Mouse (Mus musculus): ENCODE data around the gene Dhrs13.

DNA sequence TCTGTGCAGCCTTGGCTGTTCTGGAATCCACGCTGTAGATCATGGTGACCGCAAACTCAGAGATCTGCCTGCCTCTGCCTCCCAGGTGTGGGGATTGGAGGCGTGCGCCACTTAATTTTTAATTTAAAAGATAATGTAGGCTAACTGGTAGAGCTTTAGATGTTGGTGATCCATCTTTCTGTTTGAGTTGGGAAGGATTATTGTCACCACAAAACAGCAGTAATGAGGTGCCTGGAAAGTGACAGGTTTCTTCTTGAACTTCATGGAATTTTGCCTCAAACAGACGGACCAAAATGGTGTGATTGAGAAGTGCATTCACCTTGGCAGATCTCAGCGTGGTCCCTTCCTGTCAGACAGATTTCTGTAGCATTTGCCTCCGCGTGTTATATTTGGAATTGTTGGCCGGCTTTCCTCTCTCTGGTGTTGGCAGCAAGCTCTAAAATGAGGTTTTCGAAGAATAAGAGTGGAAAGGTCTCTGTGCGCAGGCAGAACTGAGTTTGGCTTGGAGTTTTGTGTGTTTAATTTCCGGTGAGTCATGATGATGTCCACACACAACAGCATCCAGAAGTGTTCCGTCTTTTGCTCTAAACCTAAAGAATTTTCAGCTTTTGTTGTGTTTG lies 42.9 kb upstream of the Dhrs13 start:
- TF ChIP-seq POLR2A (IDR thresholded peaks at IDR 0.05; ENCODE audit: low read depth, low read length), result no peak
- TF ChIP-seq JUND (conservative IDR thresholded peaks at IDR 0.05; ENCODE audit: low read depth, low read length), result no peak
- no peak for TF ChIP-seq ZC3H11A (IDR thresholded peaks at IDR 0.05; ENCODE audit: low read depth, low read length)
- TF ChIP-seq KAT2A (IDR thresholded peaks at IDR 0.05; ENCODE audit: insufficient replicate concordance, low read length), result no peak
- TF ChIP-seq CTCF (conservative IDR thresholded peaks at IDR 0.05 in 1 of 2, IDR thresholded peaks at IDR 0.05 in 1 of 2; ENCODE audit: low read depth in 2 of 2, low read length in 2 of 2), result no peak
- no peak for TF ChIP-seq EP300 (IDR thresholded peaks at IDR 0.05; ENCODE audit: low read length)
- TF ChIP-seq NELFE (IDR thresholded peaks at IDR 0.05; ENCODE audit: low read depth, low read length), result no peak
- TF ChIP-seq POLR2AphosphoS2 (IDR thresholded peaks at IDR 0.05; ENCODE audit: low read depth, low read length), result peak; percentile 66; the same call in 1 of the 2 replicates
- TF ChIP-seq RCOR1 (conservative IDR thresholded peaks at IDR 0.05; ENCODE audit: low read depth, low read length), result no peak
- no peak for TF ChIP-seq MYC (IDR thresholded peaks at IDR 0.05; ENCODE audit: low read depth, low read length)
- TF ChIP-seq PAX5 (IDR thresholded peaks at IDR 0.05; ENCODE audit: low read length), result no peak
- no peak for TF ChIP-seq CHD2 (IDR thresholded peaks at IDR 0.05; ENCODE audit: low read length)

Data from CH12.LX (cell line).